Mouse (Mus musculus) olfactory bulb, adult 2 months (tissue): ENCODE data around the gene Mid1.
"Not testable (repeated sequence)": the region's sequence is repeated elsewhere in the genome, so short reads cannot be mapped to it uniquely, and the experiment has no call there.

Source experiments
- CTCF ChIP-seq: fragments of 200-500 bp; IDR thresholded peaks from 2 replicates; pipeline ENCODE4 v1.5.1; 2012; ENCODE audit warnings: low read depth, mild to moderate bottlenecking, low read length, moderate library complexity; ENCODE audit not compliant: insufficient read depth
- POLR2A ChIP-seq: fragments of 200-500 bp; IDR thresholded peaks from 2 replicates; pipeline ENCODE4 v1.6.1; 2012; ENCODE audit warnings: mild to moderate bottlenecking, low read depth, low read length, moderate library complexity; ENCODE audit not compliant: insufficient read depth

GRCm38 (mm10) chrX:169987368-169987837 lies 302.4 kb downstream of the Mid1 start:
- not testable (repeated sequence) for TF ChIP-seq POLR2A, CTCF
